Mouse (Mus musculus) intestine, postnatal 0 days (tissue): Measurements from ENCODE around the gene Fto. TPM values are rescaled to one million over a fixed set of nuclear protein-coding genes. Genes with fewer than 3 reads are reported as not detected.

Source experiments
- ATAC-seq: fragments of 200-750 bp; cut with Nextera tagmentation; 2 replicates; pipeline ENCODE4 v1.8.0; 2017; ENCODE audit warnings: mild to moderate bottlenecking, moderate TSS enrichment, moderate library complexity
- H3K27ac ChIP-seq: fragments of 300-500 bp; sonication (generic); 2 replicates; pipeline ENCODE4 v1.5.1; 2014; ENCODE audit warnings: mild to moderate bottlenecking, low read depth, low read length, moderate library complexity
- H3K27me3 ChIP-seq: fragments of 300-500 bp; sonication (generic); replicated peaks from 2 replicates; pipeline ENCODE4 v1.6.1; 2014; ENCODE audit warnings: low read length, mixed read lengths; ENCODE audit not compliant: control insufficient read depth, insufficient read depth
- H3K36me3 ChIP-seq: fragments of 300-500 bp; sonication (generic); 2 replicates; pipeline ENCODE4 v1.6.1; 2014; ENCODE audit warnings: mild to moderate bottlenecking, moderate library complexity; ENCODE audit not compliant: control insufficient read depth, insufficient read depth
- H3K4me1 ChIP-seq: fragments of 300-500 bp; sonication (generic); replicated peaks from 2 replicates; pipeline ENCODE4 v1.6.1; 2014; ENCODE audit warnings: antibody characterized with exemption, low read length, mixed read lengths; ENCODE audit not compliant: control insufficient read depth, insufficient read depth
- H3K4me2 ChIP-seq: fragments of 300-500 bp; sonication (generic); replicated peaks from 2 replicates; pipeline ENCODE4 v1.6.1; 2014; ENCODE audit warnings: low read depth, mild to moderate bottlenecking, moderate library complexity
- H3K4me3 ChIP-seq: fragments of 300-500 bp; sonication (generic); 2 replicates; pipeline ENCODE4 v1.5.1; 2014; ENCODE audit warnings: low read depth, low read length
- H3K9ac ChIP-seq: fragments of 300-500 bp; sonication (generic); 2 replicates; pipeline ENCODE4 v1.6.1; 2014; ENCODE audit warnings: mild to moderate bottlenecking, low read depth, low read length
- H3K9me3 ChIP-seq: fragments of 300-500 bp; sonication (generic); 2 replicates; pipeline ENCODE4 v1.6.1; 2016; ENCODE audit warnings: mixed run types; ENCODE audit not compliant: control insufficient read depth
- CTCF ChIP-seq: sonication (generic); IDR thresholded peaks from 2 replicates; pipeline ENCODE4 v1.5.1; 2016; ENCODE audit warnings: low read depth, mild to moderate bottlenecking, control low read depth, antibody characterized with exemption, moderate library complexity
- WGBS: fragments of 180-500 bp; shearing (Covaris S2); extraction: QIAGEN DNeasy Blood & Tissue Kit; methylation state at CpG from one replicate; pipeline ENCODE4 v1.1.7; 2014; 5-methylcytosine and 5-hydroxymethylcytosine counted together
- polyA plus RNA-seq: library from polyadenylated mRNA; unstranded; fragments of >200 nt; fragmentation: Nextera tagmentation; extraction: Ambion mirVana; gene quantifications from 2 replicates; pipeline ENCODE4 v1.2.1, GENCODE M21; 2015

Gene Fto
- polyA plus RNA-seq, 1 experiment from 2014 or later, result 21.7 TPM

DNA sequence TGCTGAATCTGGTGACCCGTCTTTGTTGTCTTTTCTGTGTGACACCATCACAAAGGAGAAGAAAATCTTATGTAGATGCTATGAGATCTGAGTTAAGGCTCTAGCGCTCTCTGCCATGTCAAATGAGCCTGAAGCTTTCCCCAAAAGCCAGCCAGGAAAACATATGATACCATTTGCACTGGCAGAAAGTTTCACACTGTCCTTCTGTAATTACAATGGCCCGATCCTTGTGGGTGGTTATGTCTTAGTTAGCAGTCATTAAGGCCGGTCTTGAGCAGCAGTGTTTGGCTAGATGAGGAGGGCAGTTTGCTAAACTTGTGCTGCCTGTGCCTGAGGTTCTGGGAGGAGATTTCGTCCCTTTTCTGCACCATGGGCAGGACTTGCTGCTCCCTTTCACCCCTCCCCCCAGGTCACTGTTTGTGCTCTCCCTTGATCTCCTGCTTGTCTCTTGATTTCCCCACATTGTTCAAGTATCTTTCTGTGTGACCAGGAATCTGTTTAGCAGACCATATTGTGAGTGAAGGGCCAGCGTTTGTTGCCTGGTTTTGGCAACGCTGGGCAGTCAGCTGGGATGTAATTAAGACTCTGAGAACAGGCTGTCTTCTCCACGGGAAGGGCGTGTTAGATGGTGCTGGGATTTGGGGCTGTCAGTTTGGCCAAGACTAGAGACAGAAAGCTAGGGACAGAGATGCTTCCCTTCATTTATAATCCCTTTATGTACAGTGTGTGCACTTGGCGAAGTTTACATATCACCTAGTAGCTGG lies 238.6 kb downstream of the Fto start:
- no peaks in the 10 kb centered on the region for H3K27me3 ChIP-seq
- H3K4me1 ChIP-seq, result no peaks in the 10 kb centered on the region
- H3K4me2 ChIP-seq, result no peak overlapping the region
- no peak overlapping the region for H3K4me3 ChIP-seq
- H3K9ac ChIP-seq, result no peak overlapping the region
- TF ChIP-seq CTCF, result no peak
- no peaks in the 10 kb centered on the region for H3K36me3 ChIP-seq
- no peaks in the 10 kb centered on the region for H3K9me3 ChIP-seq
- ATAC-seq, result no peak
- H3K27ac ChIP-seq, result no peak overlapping the region
- WGBS, result 66% methylated on average over 10 of the region's 10 CpGs

DNA sequence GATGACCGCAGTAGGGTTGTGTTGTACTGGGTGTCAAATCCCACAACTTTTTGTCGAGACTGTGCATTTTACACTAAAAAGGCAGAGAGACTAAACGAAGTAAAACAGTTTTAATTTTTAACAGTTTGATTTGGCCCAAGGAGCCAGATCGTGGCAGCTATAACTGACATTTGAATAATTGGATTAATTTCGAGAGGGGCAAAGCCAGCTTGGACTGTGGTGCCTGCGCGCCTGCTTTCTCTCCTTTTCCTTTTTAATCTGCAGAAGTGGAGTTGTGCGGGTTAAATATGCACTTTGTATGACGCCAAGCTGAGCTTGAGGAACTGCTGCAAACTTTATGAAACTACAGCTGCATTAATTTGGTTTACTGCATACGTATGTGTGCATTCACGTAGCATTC lies 239.3 kb downstream of the Fto start:
- no peak overlapping the region for H3K27ac ChIP-seq
- no peaks in the 10 kb centered on the region for H3K27me3 ChIP-seq
- H3K36me3 ChIP-seq, result no peaks in the 10 kb centered on the region
- H3K4me3 ChIP-seq, result no peak overlapping the region
- ATAC-seq, result no peak
- H3K4me2 ChIP-seq, result no peak overlapping the region
- no peaks in the 10 kb centered on the region for H3K9me3 ChIP-seq
- no peak for TF ChIP-seq CTCF
- 93% methylated on average over 11 of the region's 11 CpGs for WGBS
- H3K4me1 ChIP-seq, result no peaks in the 10 kb centered on the region
- H3K9ac ChIP-seq, result no peak overlapping the region

DNA sequence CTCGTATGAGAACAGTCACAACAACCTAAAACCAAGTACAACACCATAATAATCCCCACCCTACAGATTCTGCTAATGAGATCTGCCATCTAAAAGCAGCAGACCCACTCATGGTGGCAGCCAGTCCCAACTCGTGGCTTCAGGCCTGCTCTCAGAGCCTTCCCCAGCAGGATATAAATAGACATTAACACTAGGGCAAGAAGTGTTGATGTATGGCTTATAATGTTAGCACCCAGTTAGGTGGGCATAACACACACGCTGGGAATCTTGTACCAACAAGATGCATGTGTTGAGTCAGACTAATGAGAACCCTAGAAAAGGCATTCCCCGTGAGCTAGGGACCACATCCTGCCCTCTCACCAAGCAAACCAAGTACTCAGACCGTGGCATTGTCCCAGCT lies 240.1 kb downstream of the Fto start:
- no peaks in the 10 kb centered on the region for H3K4me1 ChIP-seq
- no peak overlapping the region for H3K4me3 ChIP-seq
- no peaks in the 10 kb centered on the region for H3K36me3 ChIP-seq
- no peak for ATAC-seq
- no peak overlapping the region for H3K27ac ChIP-seq
- no peaks in the 10 kb centered on the region for H3K27me3 ChIP-seq
- TF ChIP-seq CTCF, result no peak
- H3K9ac ChIP-seq, result no peak overlapping the region
- H3K4me2 ChIP-seq, result no peak overlapping the region
- no peaks in the 10 kb centered on the region for H3K9me3 ChIP-seq
- WGBS, result 77% methylated on average over 5 of the region's 5 CpGs

DNA sequence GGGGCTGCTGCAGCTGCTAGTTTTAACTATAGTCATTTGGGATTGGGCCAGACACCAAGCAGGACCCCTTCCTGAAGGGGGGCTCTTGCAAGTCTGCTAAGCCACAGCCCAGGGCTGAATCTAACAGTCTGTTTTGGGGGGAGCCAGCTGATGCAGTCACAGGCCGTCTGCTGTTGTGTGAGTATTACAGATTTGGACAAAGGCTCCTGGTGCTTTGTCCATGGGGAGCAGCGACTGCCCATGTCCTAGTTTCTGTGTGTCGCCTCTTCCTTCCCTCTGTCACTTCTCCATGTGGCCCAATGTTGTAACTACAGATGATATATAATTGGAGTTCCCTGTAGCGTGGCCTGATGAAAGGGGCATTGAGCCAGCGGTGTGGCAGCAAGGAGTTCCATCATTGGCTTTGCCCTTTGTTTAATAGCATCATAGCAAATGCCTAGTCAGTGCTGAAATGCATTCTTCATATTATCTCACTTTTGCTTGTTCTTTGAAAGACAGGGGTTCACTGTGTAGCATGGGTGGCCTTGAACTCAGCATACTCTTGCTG lies 243.8 kb downstream of the Fto start:
- Histone ChIP-seq H3K4me1 (no peaks in the 10 kb centered on the region), H3K4me3 (no peak overlapping the region), H3K4me2 (no peak overlapping the region), H3K9ac (no peak overlapping the region), H3K27me3 (no peaks in the 10 kb centered on the region), H3K27ac (no peak overlapping the region), H3K9me3 (no peaks in the 10 kb centered on the region), H3K36me3 (no peaks in the 10 kb centered on the region)
- whole genome bisulfite sequencing, result 92% methylated on average over 5 of the region's 5 CpGs
- ATAC-seq, result no peak
- no peak for TF ChIP-seq CTCF

DNA sequence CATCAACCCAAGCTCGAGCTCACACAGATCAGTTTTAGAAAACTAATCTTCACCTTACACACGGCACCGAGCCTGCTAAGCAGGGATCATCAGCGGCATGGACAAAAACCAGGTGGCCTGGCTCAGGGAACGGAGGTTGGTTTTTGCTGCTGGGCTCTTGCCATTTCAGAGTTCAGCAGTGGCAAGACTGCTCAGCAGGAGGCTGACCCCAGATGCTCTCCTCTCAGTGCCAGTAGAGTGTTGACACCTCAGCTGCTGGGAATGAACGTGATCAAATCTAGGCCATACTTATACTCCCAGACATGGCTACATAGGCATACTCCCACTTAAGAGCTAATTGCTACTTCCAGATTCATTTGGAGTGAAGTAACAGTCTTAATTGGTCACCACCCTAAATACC lies 245.1 kb downstream of the Fto start:
- WGBS, result 82% methylated on average over 6 of the region's 6 CpGs
- no peak for TF ChIP-seq CTCF
- Histone ChIP-seq H3K9me3 (no peaks in the 10 kb centered on the region), H3K36me3 (no peaks in the 10 kb centered on the region), H3K9ac (no peak overlapping the region), H3K27me3 (no peaks in the 10 kb centered on the region), H3K27ac (no peak overlapping the region), H3K4me1 (no peaks in the 10 kb centered on the region), H3K4me3 (no peak overlapping the region), H3K4me2 (no peak overlapping the region)
- ATAC-seq, result no peak

DNA sequence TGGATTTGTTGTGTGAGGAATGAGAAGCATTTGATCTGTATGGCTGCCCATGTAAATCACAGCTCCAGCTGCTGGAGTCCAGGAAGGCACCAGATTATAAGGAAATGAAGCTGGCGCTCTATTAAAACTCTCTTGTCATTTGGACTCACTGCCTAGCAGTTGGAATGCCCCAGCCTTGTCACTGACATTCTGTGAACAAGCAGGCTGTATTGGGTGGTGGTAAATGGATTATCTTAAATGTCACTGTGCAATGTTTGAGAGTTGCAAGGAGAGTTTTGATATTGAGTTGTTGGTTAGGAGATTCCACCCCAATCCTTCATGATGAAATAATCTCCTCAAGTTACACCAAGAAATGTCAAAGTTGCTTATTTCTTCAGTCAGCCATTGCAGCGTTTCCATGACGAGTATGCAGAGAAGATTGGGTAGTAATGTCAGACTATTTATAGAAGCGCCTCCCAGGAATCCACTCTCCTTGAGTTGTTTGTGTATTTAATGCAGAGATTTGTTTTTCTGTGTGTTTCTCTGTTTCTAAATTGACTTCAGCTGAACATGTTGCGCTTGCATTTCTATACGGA lies 246.8 kb downstream of the Fto start:
- no peak for TF ChIP-seq CTCF
- no peak for ATAC-seq
- Histone ChIP-seq H3K4me2 (no peak overlapping the region), H3K4me1 (no peaks in the 10 kb centered on the region), H3K36me3 (no peaks in the 10 kb centered on the region), H3K27ac (no peak overlapping the region), H3K9me3 (no peaks in the 10 kb centered on the region), H3K27me3 (no peaks in the 10 kb centered on the region), H3K9ac (no peak overlapping the region), H3K4me3 (no peak overlapping the region)
- 74% methylated on average over 6 of the region's 6 CpGs for WGBS
